Comparison of ENCODE assay signal across 11 mouse cellular contexts in genomic region chr10:90432479-90432878, GRCm38 (mm10).
A peak's percentile ranks its signal among the peaks of the same experiment; 100 is the strongest.
DNase-seq lines count a peak whose midpoint lies in the region; ATAC-seq lines count a peak whose summit lies in the region.
"Had no signal": no experiment of that assay in that cellular context is flagged by ENCODE, and none has a peak within 500 bp of the region (broad histone marks: within the 10 kb centered on the region; RNA-seq: fewer than 3 reads in every experiment).

No protein-coding gene starts in this region.

- peak; percentile 20 to 46 for DNase-seq in layer of hippocampus, adult 18-20 months (ENCODE audit: low spot score in 2 of 2)
- DNase-seq in layer of hippocampus, adult 11-12 months (ENCODE audit: low spot score), result no peak
- DNase-seq in layer of hippocampus, adult 9-11 months, result peak; percentile 9
- DNase-seq in gastrocnemius, postnatal 4 days (ENCODE audit: low spot score in 2 of 2), result no peak
- DNase-seq: cerebellum, adult 11 months had no signal

- no peak overlapping the region for H3K9ac ChIP-seq in embryonic facial prominence, embryonic 15.5 days
- no peak overlapping the region for H3K9ac ChIP-seq in neural tube, embryonic 12.5 days
- H3K9ac ChIP-seq: heart, embryonic 15.5 days had no signal

- peaks cover 8% of the 10 kb centered on the region; the same call in 1 of the 2 replicates for H3K4me1 ChIP-seq in embryonic facial prominence, embryonic 15.5 days
- H3K4me1 ChIP-seq in neural tube, embryonic 12.5 days, result peaks cover 4% of the 10 kb centered on the region; the same call in 1 of the 2 replicates
- H3K4me1 ChIP-seq: heart, embryonic 15.5 days had no signal

- peak overlapping the region; percentile 34 for H3K4me2 ChIP-seq in embryonic facial prominence, embryonic 15.5 days (replicated peaks)
- H3K4me2 ChIP-seq in neural tube, embryonic 12.5 days (replicated peaks), result peak overlapping the region; percentile 47
- H3K4me2 ChIP-seq: heart, embryonic 15.5 days had no signal

- H3K36me3 ChIP-seq in embryonic facial prominence, embryonic 15.5 days, result no peaks in the 10 kb centered on the region
- no peaks in the 10 kb centered on the region for H3K36me3 ChIP-seq in neural tube, embryonic 12.5 days
- H3K36me3 ChIP-seq: heart, embryonic 15.5 days had no signal

- WGBS in embryonic facial prominence, embryonic 15.5 days, result 38% methylated on average over 12 of the region's 12 CpGs
- WGBS in neural tube, embryonic 12.5 days, result 36% methylated on average over 12 of the region's 12 CpGs

- no peaks in the 10 kb centered on the region for H3K27me3 ChIP-seq in embryonic facial prominence, embryonic 15.5 days
- H3K27me3 ChIP-seq in neural tube, embryonic 12.5 days (replicated peaks), result no peaks in the 10 kb centered on the region
- H3K27me3 ChIP-seq: heart, embryonic 15.5 days had no signal

- no peak overlapping the region for H3K4me3 ChIP-seq in embryonic facial prominence, embryonic 15.5 days (replicated peaks)
- H3K4me3 ChIP-seq in neural tube, embryonic 12.5 days, result no peak overlapping the region
- H3K4me3 ChIP-seq: heart, embryonic 15.5 days; myocyte had no signal

- H3K27ac ChIP-seq in embryonic facial prominence, embryonic 15.5 days (replicated peaks), result no peak overlapping the region
- H3K27ac ChIP-seq in neural tube, embryonic 12.5 days, result no peak overlapping the region
- H3K27ac ChIP-seq: heart, embryonic 15.5 days had no signal

- H3K9me3 ChIP-seq in embryonic facial prominence, embryonic 15.5 days (replicated peaks), result no peaks in the 10 kb centered on the region
- no peaks in the 10 kb centered on the region for H3K9me3 ChIP-seq in neural tube, embryonic 12.5 days
- H3K9me3 ChIP-seq: heart, embryonic 15.5 days had no signal

- no peak for ATAC-seq in embryonic facial prominence, embryonic 15.5 days (ENCODE audit: insufficient number of reproducible peaks, low FRiP score, low TSS enrichment, low read depth)
- 0 out of 2 replicates have a peak, but pooled peaks have one; percentile 37 for ATAC-seq in neural tube, embryonic 12.5 days (ENCODE audit: low FRiP score, low read depth)
- no peak for ATAC-seq in erythroblast, adult 5-6 weeks (replicated peaks; ENCODE audit: low FRiP score, poor library complexity, severe bottlenecking)
- ATAC-seq: lung, postnatal 0 days had no signal

Comparison
In these comparisons a context has a peak if more than half of its experiments do, and no peak if none do; other contexts are left out.
1. DNase-seq: peak in layer of hippocampus, adult 18-20 months (2 of 2) and layer of hippocampus, adult 9-11 months (single experiment); none in layer of hippocampus, adult 11-12 months (single experiment) and gastrocnemius, postnatal 4 days (0 of 2).